Mouse (Mus musculus) cortical plate, adult 2 months (tissue): ENCODE results near the gene Ager.

Experiments used
- CTCF ChIP-seq: fragments of 200-500 bp; IDR thresholded peaks from 2 replicates; pipeline ENCODE4 v1.5.1; 2011; ENCODE audit warnings: mild to moderate bottlenecking, control low read depth, low read length; ENCODE audit not compliant: insufficient read depth; ENCODE audit errors: extremely low read depth
- POLR2A ChIP-seq: fragments of 200-500 bp; IDR thresholded peaks from 2 replicates; pipeline ENCODE4 v1.6.1; 2011; ENCODE audit warnings: mild to moderate bottlenecking, low read length, control low read depth; ENCODE audit not compliant: insufficient read depth; ENCODE audit errors: extremely low read depth

GRCm38 (mm10) chr17:34593752-34594525 is 3.7 kb upstream of the Ager start:
- TF ChIP-seq CTCF, result no peak
- no peak for TF ChIP-seq POLR2A
